Mouse (Mus musculus): Measurements from ENCODE around the gene Atp1a2.
"Not testable (repeated sequence)": the region's sequence is repeated elsewhere in the genome, so short reads cannot be mapped to it uniquely, and the experiment has no call there.

Gene Atp1a2

DNA sequence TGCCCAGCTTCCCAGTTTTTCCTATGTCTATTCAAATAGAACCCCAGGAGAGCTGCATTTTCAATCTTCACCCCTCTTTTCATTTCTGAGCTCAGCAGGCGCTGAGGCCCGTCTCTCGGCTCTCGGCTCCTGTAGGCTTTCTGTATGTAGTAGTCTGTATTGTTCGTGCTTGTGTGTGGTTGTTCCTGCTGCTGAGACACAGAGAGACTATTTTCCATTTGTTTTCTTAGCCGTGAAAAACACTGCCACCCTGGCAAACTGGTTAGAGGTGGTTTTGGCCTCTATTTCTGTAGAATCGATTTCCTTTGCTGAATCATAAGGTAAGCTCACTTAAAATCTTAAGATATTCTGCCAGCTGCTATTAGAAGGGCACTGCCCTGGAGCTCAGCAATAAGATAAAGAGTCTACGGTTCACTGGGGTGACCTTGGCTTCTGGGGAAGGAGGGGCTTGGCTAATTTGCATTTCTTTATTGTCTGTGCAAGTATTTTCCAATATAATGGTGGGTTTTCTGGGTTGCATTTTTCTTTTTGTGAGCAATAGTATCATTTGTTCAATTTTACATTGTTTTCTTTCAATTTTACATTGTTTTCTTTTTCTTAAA lies 36.3 kb downstream of the Atp1a2 start, which contains the start of gene Igsf8:
TSS of gene Igsf8 (plus strand) at position 165 of the 602 bp plus-strand sequence.
- DNase-seq, result no peak

DNA sequence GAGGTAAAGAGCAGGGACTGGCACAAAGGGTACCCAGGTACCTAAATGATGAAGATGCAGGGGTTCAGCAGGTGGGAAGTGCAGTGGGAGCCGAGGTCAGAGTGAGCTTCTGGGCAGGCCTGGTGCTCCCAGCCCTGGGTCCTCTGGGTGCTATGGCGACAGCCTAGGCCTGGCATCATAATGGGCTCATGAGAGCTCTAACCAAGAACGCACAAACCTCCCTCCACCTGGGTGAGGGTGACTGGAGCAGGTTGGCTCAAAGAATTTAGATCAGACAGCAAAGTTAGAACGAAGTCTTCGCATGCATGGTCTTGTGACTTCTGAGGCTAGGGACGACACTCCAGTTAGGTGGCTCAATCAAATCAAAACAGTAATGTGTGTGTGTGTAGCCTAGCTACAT lies 39.5 kb downstream of the Atp1a2 start, which contains the start of gene Atp1a4:
TSS of gene Atp1a4 (minus strand) at position 101 of the 400 bp plus-strand sequence.
- no peak for DNase-seq

DNA sequence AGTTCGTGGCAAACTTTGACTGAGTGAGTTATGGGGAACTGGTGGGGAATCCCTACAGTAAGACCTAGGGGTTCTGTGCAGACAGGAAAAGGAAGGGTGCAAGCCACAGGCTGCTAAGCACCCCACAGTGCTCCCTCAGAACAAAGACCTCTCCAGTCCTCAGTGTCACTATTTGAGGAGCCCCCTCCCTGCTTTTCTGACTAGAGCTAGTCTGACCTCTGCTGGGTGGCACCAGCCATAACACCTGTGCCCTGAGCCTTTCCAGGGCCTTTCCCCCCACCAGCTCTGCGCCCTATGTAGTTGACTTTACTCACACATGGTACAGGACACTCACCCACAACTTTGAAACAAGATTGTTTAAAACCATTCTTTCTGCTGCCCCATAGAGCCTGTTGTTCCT lies 50.2 kb downstream of the Atp1a2 start:
- peak; percentile 68 for DNase-seq

DNA sequence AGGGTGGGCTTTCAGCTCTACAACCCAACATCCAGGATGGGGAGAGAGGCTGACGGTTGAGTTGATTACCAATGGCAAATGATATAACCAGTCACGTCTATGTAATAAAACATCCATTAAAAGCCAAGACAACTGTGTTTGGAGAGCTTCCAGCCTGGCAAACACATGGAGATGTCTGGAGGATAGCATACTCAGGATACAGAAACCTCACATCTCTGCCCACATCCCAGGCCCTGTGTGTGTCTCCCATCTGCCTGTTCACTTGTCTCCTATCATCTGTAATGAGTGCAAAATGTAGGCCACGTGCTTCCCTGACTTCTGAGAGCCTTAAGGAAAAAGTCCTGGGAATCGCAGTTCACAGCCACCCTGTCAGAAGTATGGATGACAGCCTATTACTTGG lies 50.6 kb downstream of the Atp1a2 start:
- DNase-seq, result no peak

DNA sequence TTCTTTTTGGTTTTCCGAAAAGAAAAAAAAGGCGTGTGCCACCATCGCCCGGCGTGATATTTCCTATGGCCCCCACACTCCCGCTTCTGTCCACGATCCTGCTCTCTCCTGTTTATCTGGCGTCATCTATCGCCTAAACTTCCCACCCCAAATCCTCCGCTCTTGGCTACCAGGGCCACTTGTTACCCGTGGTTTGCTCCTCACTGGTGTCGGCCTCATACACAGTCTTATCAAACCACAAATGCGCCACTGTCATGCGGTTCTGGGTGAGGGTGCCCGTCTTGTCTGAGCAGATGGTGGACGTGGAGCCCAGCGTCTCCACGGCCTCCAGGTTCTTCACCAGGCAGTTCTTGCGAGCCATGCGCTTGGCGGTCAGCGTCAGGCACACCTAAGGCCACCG lies 53.2 kb downstream of the Atp1a2 start:
- not testable (repeated sequence) for DNase-seq

DNA sequence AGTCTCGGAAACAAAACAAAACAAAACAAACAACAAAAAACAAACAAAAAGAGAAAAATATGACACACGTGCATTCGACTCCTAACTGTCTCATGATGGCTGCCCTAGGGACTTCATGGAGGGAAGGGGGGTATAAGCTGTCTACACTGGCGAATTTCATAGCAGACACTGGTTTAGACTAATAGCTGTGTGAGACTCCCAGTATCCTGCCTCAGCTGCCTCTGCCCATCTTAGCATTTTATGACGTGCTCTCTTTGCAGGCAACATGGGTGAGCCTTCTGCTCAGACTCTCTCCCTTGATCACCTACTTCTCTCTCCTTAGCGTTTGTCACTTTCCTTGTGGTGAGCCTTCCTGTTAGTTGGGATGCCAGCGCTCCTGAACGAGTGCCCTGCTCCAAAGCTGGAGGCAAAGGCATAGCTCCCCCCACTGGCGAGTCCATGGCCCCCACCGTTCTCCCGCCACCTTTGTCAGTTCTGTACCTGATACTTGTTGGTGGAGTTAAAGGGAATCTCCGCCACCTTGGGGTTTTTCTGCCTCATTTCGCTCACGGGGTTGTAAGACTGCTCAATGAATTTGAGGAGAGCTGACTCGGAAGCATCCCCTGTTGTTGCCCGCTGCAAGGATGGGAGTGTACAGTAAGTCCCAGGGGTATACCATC lies 54.2 kb downstream of the Atp1a2 start:
- DNase-seq, result no peak

DNA sequence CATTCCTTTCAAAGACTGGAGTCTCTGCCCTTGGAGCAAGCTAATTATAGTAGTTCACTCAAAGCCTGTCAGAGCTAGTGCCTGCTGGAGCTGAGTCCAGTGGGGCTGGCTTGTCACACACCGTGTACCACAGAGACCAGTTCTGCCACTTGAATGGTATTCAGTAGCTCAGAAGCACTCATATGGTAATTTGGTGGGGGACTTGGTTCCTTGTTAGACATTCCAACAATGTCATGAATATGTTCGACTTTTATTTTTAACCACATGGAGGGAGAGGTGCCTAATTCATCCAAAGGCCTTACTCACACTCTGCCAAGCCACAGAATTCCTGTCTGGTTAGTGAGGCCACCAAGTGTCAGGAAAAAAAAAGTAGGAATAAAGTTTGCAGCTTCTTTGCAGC lies 55.5 kb downstream of the Atp1a2 start:
- DNase-seq, result no peak

DNA sequence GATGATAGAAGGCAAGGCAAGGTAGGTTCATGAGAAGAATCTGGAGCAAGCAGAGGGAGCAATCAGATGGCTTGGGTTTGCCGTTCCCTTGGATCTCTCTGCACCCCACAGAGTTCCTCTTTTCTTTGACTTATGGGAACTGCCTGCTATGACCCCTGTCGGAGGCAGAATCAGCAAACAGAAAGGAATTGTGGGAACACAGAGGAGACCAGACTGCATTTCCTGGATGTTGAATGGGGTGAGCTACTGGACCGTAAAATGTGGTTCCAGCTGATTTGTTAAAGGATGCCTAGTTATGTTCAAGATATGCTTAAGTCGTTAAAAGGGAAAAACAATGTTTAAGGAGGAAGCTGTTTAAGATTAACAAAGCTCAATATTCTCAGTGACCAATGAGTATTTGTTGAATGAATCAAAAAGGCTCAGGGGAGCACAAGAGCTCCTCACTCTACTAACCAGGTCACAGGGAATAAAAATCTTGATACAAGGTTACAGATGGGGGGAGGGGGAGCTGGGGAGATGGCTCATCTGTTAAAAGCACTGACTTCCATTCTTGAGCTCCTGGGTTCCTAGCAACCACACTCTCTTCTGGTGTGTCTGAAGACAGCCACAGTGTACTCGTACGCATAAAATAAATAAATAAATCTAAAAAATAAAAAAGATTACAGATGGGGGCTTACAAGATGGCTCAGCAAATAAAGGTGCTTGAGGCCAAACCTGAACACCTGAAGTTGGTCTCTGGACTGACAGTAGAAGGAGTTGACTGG lies 56.7 kb downstream of the Atp1a2 start:
- DNase-seq, result no peak

DNA sequence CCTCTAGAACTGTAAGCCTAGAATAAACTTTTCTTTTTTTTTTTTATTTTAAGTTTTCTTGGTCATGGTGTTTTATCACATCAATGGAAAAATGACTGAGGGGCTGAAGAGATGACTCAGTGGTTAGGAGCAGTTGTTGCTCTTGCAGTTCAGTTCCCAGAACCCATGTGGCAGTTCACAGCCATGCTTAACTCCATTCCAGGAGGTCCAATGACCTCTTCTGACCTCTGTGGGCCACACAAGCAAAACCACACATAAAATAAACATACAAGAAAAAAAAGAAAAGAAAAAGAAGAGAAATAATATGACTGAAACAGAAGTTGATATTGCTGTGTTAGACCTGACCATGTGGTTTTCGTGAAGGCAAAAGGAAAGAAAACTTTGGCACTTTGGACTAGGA lies 68.6 kb downstream of the Atp1a2 start:
- DNase-seq, result no peak

DNA sequence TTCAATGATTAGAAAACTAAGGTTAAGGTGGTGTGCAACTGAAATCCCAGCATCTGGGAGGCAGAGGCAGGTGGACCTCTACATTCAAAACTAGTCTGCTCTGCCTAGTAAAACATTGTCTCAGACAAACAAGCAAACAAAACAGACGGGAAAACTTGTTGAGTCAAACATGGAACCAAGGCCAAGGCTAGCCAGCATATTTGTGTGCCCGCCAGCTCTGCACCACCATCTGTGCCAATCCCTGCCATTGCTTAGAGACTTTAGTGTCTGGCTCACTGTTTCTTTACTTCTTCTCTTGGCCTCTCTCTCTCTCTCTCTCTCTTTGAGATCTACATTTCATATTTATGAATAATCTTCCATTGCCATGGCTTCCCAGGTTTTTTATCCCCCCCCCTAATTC lies 69.7 kb downstream of the Atp1a2 start:
- DNase-seq, result no peak

All from thymus, postnatal 25 days (tissue).